Mouse (Mus musculus) embryonic facial prominence, embryonic 11.5 days (tissue): ENCODE measurements around the gene Nhej1. TPM values are rescaled to one million over a fixed set of nuclear protein-coding genes. Genes with fewer than 3 reads are reported as not detected.

ENCODE experiments used
- ATAC-seq: fragments of 200-750 bp; cut with Nextera tagmentation; replicated peaks from 2 replicates; pipeline ENCODE4 v1.8.0; 2017; ENCODE audit warnings: low read depth; ENCODE audit not compliant: insufficient number of reproducible peaks, low FRiP score, low TSS enrichment
- DNase-seq: peaks from one replicate; pipeline ENCODE4 v3.0.0-alpha.2; 2015; ENCODE audit warnings: low spot score
- H3K27ac ChIP-seq: fragments of 300-500 bp; sonication (generic); replicated peaks from 2 replicates; pipeline ENCODE4 v1.5.1; 2014; ENCODE audit warnings: mild to moderate bottlenecking, low read depth, low read length, control low read depth
- H3K27me3 ChIP-seq: fragments of 300-500 bp; sonication (generic); 2 replicates; pipeline ENCODE4 v1.6.1; 2014; ENCODE audit warnings: mild to moderate bottlenecking, low read length, moderate library complexity, mixed read lengths; ENCODE audit not compliant: control insufficient read depth, insufficient read depth
- H3K36me3 ChIP-seq: fragments of 300-500 bp; sonication (generic); replicated peaks from 2 replicates; pipeline ENCODE4 v1.6.1; 2014; ENCODE audit warnings: low read depth, mild to moderate bottlenecking, low read length, moderate library complexity, mixed read lengths; ENCODE audit not compliant: control insufficient read depth, insufficient read depth
- H3K4me1 ChIP-seq: fragments of 300-500 bp; sonication (generic); 2 replicates; pipeline ENCODE4 v1.6.1; 2014; ENCODE audit warnings: low read length, mixed read lengths; ENCODE audit not compliant: control insufficient read depth, insufficient read depth
- H3K4me2 ChIP-seq: fragments of 300-500 bp; sonication (generic); 2 replicates; pipeline ENCODE4 v1.6.1; 2014; ENCODE audit warnings: low read depth, mild to moderate bottlenecking, control low read depth, low read length, moderate library complexity
- H3K4me3 ChIP-seq: fragments of 300-500 bp; sonication (generic); 2 replicates; pipeline ENCODE4 v1.5.1; 2014; ENCODE audit warnings: low read depth, low read length, control low read depth
- H3K9ac ChIP-seq: fragments of 300-500 bp; sonication (generic); replicated peaks from 2 replicates; pipeline ENCODE4 v1.6.1; 2014; ENCODE audit warnings: mild to moderate bottlenecking, control low read depth, low read length
- H3K9me3 ChIP-seq: fragments of 300-500 bp; sonication (generic); replicated peaks from 2 replicates; pipeline ENCODE4 v1.6.1; 2016; ENCODE audit warnings: mild to moderate bottlenecking, low read length, inconsistent platforms, mixed read lengths; ENCODE audit not compliant: control insufficient read depth
- WGBS: fragments of 180-500 bp; shearing (Covaris S2); extraction: QIAGEN DNeasy Blood & Tissue Kit; methylation state at CpG from one replicate; pipeline ENCODE4 v1.1.7; 2014; 5-methylcytosine and 5-hydroxymethylcytosine counted together
- polyA plus RNA-seq: library from polyadenylated mRNA; unstranded; fragments of >200 nt; fragmentation: Nextera tagmentation; extraction: Ambion mirVana; gene quantifications from 2 replicates; pipeline ENCODE4 v1.2.1, GENCODE M21; 2014

Gene Nhej1
- polyA plus RNA-seq, 1 experiment from 2014 or later = 12.0 TPM

GRCm38 (mm10) chr1:75148727-75149126 lies 23.7 kb upstream of the Nhej1 start:
- 91% methylated on average over 4 of the region's 4 CpGs for WGBS
- H3K27me3 ChIP-seq = no peaks in the 10 kb centered on the region
- no peak overlapping the region for H3K4me2 ChIP-seq
- DNase-seq (no peak), ATAC-seq (no peak)
- H3K9ac ChIP-seq = no peak overlapping the region
- no peak overlapping the region for H3K27ac ChIP-seq
- peaks cover 13% of the 10 kb centered on the region for H3K36me3 ChIP-seq
- H3K9me3 ChIP-seq = no peaks in the 10 kb centered on the region
- H3K4me3 ChIP-seq = no peak overlapping the region
- no peaks in the 10 kb centered on the region for H3K4me1 ChIP-seq

DNA sequence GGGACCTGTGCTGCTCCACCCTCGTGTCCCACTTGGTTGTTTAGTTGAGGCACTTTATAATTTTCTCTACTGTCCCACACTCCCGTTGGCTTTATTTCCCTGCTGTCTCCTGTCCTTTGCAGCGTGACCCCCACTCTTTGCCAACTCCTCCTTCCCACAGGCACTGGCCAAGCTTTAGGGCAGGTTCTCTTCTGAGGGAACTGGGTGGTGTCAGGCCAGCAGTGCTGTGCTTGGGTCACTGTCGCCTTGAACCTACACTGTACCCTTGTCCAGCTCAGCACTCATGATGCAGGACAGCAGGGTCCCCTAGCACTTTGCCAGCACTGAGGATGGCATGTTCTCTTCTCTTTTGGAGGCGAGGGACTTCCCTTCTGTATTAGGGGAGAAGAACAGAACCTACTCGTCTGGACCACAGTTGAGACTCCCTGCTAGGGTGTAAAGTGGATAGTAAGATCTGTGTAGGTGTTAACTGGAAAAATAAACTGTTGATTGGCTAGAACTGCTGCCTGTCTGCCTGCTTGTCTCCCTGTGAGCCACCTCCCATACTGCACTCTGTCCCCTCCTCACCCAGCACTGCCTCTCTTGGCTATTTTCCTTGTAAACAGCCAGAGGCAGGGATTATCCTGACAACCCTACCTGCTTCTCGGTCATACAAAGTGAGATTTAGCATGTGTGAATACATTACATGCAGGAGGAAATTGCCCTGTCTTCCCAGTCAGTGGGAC lies 22.6 kb upstream of the Nhej1 start:
- WGBS = 78% methylated on average over 7 of the region's 7 CpGs
- no peak for ATAC-seq
- Histone ChIP-seq H3K4me3 (no peak overlapping the region), H3K27ac (no peak overlapping the region), H3K27me3 (no peaks in the 10 kb centered on the region), H3K36me3 (peaks cover 13% of the 10 kb centered on the region), H3K4me1 (no peaks in the 10 kb centered on the region), H3K9me3 (no peaks in the 10 kb centered on the region), H3K9ac (no peak overlapping the region), H3K4me2 (no peak overlapping the region)
- no peak for DNase-seq

- 93% methylated on average over 3 of the region's 3 CpGs for WGBS
- Histone ChIP-seq H3K4me2 (no peak overlapping the region), H3K9me3 (no peaks in the 10 kb centered on the region), H3K4me3 (no peak overlapping the region), H3K9ac (no peak overlapping the region), H3K27me3 (no peaks in the 10 kb centered on the region), H3K4me1 (no peaks in the 10 kb centered on the region), H3K36me3 (peaks cover 13% of the 10 kb centered on the region), H3K27ac (no peak overlapping the region)
- DNase-seq = no peak
- ATAC-seq = no peak
Measured at GRCm38 (mm10) chr1:75145589-75145988, 20.6 kb upstream of the Nhej1 start.

- under 1% methylated on average over 70 of the region's 91 CpGs for WGBS
- H3K4me3 ChIP-seq = peak within 1 kb of the TSS; percentile 57
- H3K9ac ChIP-seq = peak within 1 kb of the TSS; percentile 70
- H3K36me3 ChIP-seq = peaks cover 13% of the 10 kb centered on the region
- ATAC-seq = peak; percentile 85
- H3K27me3 ChIP-seq = no peaks in the 10 kb centered on the region
- DNase-seq = peak; percentile 96
- H3K9me3 ChIP-seq = no peaks in the 10 kb centered on the region
- H3K4me1 ChIP-seq = no peaks in the 10 kb centered on the region
- H3K27ac ChIP-seq = peak within 1 kb of the TSS; percentile 73
- peak within 1 kb of the TSS; percentile 94 for H3K4me2 ChIP-seq
Measured at GRCm38 (mm10) chr1:75142301-75143261, 17.6 kb upstream of the Nhej1 start, which contains the start of the genes Cnppd1 and Retreg2. Gene Cnppd1 (minus strand): TSS chr1:75142711. Gene Retreg2 (plus strand): TSS chr1:75142778.

DNA sequence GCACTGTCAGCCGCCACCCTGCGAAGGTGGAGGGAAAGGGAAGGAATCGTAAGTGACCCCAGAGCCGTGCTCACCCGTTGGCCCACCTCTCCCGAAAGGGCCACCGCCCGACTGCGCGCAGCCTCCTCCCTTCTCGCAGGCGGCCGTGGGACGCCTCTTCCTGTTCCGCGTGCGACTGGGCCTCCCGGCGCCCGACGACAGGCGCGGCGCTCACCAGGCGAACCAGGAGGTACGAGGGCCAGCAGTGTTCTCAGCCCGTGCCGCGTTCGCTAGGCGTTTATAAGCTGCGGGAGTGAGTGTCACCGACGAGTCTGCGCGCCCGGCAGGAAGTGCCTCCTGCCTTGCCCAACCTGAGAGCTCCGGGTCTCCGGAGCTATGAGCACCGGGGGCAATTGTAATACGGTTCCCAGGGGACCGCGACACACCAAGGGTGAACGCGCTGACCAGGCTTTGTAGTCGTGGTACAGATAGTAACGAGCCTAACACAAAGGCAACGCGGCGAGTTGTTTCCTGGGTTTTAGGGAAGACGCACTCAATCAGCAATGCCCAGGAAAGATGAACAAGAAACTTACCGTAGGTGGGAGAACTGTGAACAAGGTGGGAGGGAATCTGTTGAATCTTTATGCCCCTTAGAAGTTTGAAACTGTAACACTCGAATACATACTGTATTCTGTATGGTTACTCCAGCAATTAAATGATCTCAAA lies 16.6 kb upstream of the Nhej1 start:
- no peaks in the 10 kb centered on the region for H3K4me1 ChIP-seq
- H3K9me3 ChIP-seq = no peaks in the 10 kb centered on the region
- DNase-seq (peak; percentile 53), ATAC-seq (no peak)
- H3K9ac ChIP-seq = peak overlapping the region; percentile 70
- H3K4me2 ChIP-seq = peak overlapping the region; percentile 94
- no peaks in the 10 kb centered on the region for H3K27me3 ChIP-seq
- H3K27ac ChIP-seq = no peak overlapping the region
- H3K4me3 ChIP-seq = peak overlapping the region; percentile 57
- H3K36me3 ChIP-seq = peaks cover 10% of the 10 kb centered on the region
- under 1% methylated on average over 51 of the region's 53 CpGs for WGBS

DNA sequence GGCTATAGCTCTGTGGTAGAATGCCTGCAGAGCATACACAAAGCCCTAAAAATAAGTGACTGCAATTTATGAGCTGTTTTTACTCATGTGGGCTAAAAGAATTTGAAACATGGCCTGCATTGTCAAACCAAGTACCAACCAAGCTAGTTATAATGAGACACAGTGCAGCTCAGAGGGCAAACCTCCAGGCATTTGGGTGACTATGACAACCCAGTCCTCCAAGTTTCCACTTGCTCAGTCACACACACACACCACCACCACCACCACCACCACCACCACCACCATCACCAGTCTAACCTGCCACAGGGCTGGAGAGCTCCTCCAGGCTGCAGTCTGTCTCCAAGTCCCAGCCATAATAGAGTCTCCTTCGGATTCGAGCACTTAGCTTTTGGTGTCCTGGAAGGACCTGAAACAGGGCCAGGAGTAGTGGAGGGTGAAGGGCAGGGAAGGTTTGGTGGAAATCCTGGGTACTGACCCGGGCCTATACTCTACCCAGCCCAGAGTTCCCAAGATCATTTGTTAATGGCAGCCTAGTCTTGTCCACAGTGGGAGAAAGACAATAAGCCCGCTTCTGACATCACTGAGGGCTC lies 15.7 kb upstream of the Nhej1 start:
- Histone ChIP-seq H3K27ac (no peak overlapping the region), H3K27me3 (no peaks in the 10 kb centered on the region), H3K9ac (peak overlapping the region; percentile 70), H3K36me3 (peaks cover 7% of the 10 kb centered on the region), H3K4me1 (no peaks in the 10 kb centered on the region), H3K9me3 (no peaks in the 10 kb centered on the region), H3K4me2 (peak overlapping the region; percentile 94), H3K4me3 (peak overlapping the region; percentile 57)
- ATAC-seq (no peak), DNase-seq (no peak)
- WGBS = 57% methylated on average over 4 of the region's 4 CpGs

- no peak overlapping the region for H3K4me3 ChIP-seq
- H3K4me2 ChIP-seq = no peak overlapping the region
- no peak overlapping the region for H3K9ac ChIP-seq
- H3K36me3 ChIP-seq = peaks cover 3% of the 10 kb centered on the region; the same call in 1 of the 2 replicates
- ATAC-seq = no peak
- 97% methylated on average over 2 of the region's 2 CpGs for WGBS
- H3K27ac ChIP-seq = no peak overlapping the region
- DNase-seq = no peak
- no peaks in the 10 kb centered on the region for H3K4me1 ChIP-seq
- H3K27me3 ChIP-seq = no peaks in the 10 kb centered on the region
- no peaks in the 10 kb centered on the region for H3K9me3 ChIP-seq
Measured at GRCm38 (mm10) chr1:75138448-75138847, 13.4 kb upstream of the Nhej1 start.
